Mouse (Mus musculus): ENCODE data around the gene Hmbs.

The Hmbs gene

GRCm38 (mm10) chr9:44288959-44289291, 55.1 kb downstream of the Hmbs start:
- DNase-seq (ENCODE audit: low spot score): no peak

GRCm38 (mm10) chr9:44288076-44288958, 55.7 kb downstream of the Hmbs start, which contains the start of gene Abcg4:
Abcg4 (minus strand) TSS chr9:44288615.
- DNase-seq (ENCODE audit: low spot score): no peak

- no peak for DNase-seq (ENCODE audit: low spot score)
Measured at GRCm38 (mm10) chr9:44287401-44288075, 56.5 kb downstream of the Hmbs start.

GRCm38 (mm10) chr9:44287003-44287400, 57.0 kb downstream of the Hmbs start:
- DNase-seq (ENCODE audit: low spot score): no peak
